Mouse (Mus musculus): ENCODE data around the gene Npas1. TPM values are rescaled to one million over a fixed set of nuclear protein-coding genes. Genes with fewer than 3 reads are reported as not detected.

Gene Npas1
- polyA plus RNA-seq, 1 experiment from 2014 or later: 0.98 TPM

DNA sequence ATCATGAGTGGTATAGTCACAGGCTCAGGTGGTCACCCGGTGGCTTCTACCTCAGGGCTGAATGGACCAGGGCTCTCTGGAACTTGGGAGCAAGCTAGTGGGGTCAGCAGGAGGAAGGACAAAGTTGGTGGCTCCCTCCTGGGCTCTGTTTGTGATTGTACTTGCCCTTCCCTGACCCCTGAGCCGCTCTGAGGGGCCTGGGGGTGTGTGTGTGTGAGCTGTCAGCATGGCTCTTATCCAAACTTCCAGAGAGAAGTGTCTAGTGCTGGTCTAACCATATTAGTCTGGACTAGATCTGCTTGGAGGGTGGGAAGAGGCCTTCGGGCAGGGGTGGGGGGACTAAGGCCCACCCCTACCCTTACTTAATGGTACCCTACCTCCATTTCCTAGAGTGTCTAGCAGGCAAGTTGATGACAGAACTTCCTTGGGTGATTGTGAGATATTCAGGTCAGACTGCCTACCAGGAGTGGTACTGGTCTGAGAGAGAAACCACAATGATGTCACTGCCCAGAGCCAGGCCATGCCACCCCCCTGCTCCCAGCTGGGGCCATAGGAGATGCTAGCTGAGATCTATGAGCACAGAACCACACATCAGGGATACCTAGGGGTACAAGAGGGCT is 44.1 kb downstream of the Npas1 start:
- no peak for DNase-seq (ENCODE audit: low spot score)
- 77% methylated on average over 3 of the region's 3 CpGs for WGBS
- H3K27ac ChIP-seq (replicated peaks): no peak overlapping the region
- no peaks in the 10 kb centered on the region for H3K27me3 ChIP-seq (replicated peaks; ENCODE audit: low read depth, poor library complexity, severe bottlenecking)
- H3K4me3 ChIP-seq: no peak overlapping the region
- no peaks in the 10 kb centered on the region for H3K9me3 ChIP-seq
- no peaks in the 10 kb centered on the region for H3K4me1 ChIP-seq
- peaks cover 89% of the 10 kb centered on the region for H3K36me3 ChIP-seq (replicated peaks)

DNA sequence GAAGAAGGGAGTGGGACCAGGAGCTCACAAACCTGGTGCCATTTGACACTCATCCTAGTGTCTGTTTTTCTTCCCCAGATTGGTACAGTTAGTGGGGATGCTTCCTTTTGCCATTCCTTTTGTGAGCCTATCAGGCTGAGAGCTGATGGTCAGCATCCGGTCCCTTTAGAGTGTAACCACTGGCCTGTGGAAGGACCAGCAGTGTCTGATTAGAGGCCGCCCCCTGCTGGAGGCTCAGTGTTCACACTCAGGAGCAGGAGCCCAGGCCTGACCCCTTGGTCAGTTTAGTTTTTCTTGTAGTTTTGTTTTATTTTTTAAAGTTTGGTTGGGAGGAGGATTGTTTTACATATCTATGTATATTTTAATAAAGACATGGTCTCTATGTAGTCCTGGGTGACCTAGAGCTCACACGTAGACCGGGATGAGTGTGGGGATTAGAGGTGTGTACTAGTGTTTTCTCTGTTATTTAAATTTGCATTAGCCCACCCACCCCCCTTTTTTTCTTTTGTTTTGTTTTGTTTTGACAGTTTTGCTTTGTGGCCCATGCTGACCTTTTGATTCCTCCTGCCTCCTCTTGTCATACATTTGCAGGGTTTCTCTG is 51.3 kb downstream of the Npas1 start:
- Histone ChIP-seq H3K27me3 (replicated peaks; ENCODE audit: low read depth, poor library complexity, severe bottlenecking) (no peaks in the 10 kb centered on the region), H3K4me1 (no peaks in the 10 kb centered on the region), H3K9me3 (no peaks in the 10 kb centered on the region), H3K27ac (replicated peaks) (no peak overlapping the region), H3K36me3 (replicated peaks) (peaks cover 100% of the 10 kb centered on the region), H3K4me3 (no peak overlapping the region)
- 61% methylated on average over 4 of the region's 4 CpGs for WGBS
- DNase-seq (ENCODE audit: low spot score): peak; percentile 77

DNA sequence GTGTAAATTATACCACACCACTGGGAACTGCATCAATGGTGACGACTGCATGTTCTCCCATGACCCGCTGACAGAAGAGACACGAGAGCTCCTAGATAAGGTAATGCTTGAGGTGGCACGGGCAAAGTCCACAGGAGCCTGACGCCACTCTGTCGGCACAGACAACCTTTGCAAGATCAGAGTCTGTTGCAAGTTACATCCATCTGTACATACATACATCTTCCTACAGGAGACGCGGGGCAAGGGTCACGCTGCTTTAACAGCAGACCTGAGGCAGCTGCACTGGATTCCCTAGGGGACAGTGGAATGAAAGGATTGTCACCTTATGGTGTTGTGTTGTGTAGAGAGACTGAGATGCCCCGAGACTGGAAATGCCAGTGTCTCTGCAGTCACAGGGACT is 51.8 kb downstream of the Npas1 start:
- H3K36me3 ChIP-seq (replicated peaks): peaks cover 100% of the 10 kb centered on the region
- no peak for DNase-seq (ENCODE audit: low spot score)
- H3K27me3 ChIP-seq (replicated peaks; ENCODE audit: low read depth, poor library complexity, severe bottlenecking): no peaks in the 10 kb centered on the region
- no peak overlapping the region for H3K4me3 ChIP-seq
- no peak overlapping the region for H3K27ac ChIP-seq (replicated peaks)
- H3K9me3 ChIP-seq: no peaks in the 10 kb centered on the region
- WGBS: 90% methylated on average over 10 of the region's 10 CpGs
- no peaks in the 10 kb centered on the region for H3K4me1 ChIP-seq

DNA sequence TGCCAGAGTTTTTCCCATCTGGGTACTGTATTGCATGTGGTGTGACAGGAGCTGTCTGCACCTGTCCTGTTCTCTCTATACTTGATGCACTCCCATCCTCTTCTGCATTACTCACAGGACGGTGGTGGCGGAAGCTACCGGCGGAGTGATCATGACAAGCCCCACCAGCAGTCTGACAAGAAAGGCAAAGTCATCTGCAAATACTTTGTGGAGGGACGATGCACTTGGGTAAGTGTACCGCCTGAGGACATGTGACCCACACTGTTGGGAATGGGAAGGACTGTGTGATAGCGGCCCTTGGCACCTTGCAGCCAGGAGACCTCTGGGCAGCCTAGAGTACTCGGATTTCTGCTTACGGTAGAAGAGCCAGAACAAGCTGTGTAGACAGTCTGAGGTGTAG is 53.8 kb downstream of the Npas1 start:
- Histone ChIP-seq H3K27me3 (replicated peaks; ENCODE audit: low read depth, poor library complexity, severe bottlenecking) (no peaks in the 10 kb centered on the region), H3K4me3 (no peak overlapping the region), H3K27ac (replicated peaks) (no peak overlapping the region), H3K4me1 (no peaks in the 10 kb centered on the region), H3K36me3 (replicated peaks) (peaks cover 100% of the 10 kb centered on the region), H3K9me3 (no peaks in the 10 kb centered on the region)
- WGBS: 90% methylated on average over 9 of the region's 9 CpGs
- DNase-seq (ENCODE audit: low spot score): no peak

DNA sequence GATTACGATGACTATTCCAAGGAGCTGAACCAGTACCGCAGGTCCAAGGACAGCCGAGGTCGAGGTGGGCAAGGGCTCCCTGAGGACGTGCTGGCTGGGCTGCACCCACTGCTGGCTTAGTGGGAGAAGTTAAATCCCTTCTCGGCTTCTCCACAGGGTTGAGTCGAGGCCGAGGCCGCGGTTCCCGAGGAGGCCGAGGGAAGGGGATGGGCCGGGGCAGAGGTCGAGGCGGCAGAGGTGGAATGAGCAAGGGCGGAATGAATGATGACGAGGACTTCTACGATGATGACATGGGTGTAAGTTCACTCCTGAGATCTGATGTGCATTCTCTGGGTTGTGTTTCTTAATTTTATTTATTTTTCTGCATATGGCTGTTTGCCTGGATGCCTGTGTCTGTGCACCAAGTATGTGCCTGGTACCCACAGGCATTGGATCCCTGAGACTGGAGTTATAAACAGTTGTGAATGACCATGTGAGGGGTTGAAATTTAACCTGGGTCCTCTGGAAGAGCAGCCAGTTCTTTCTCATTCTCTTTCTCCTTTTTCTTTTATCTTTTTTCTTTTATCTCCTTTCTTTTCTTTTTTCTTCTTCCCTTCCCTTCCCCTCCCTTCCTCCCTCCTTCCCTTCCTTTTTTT is 55.2 kb downstream of the Npas1 start:
- Histone ChIP-seq H3K36me3 (replicated peaks) (peaks cover 100% of the 10 kb centered on the region), H3K27me3 (replicated peaks; ENCODE audit: low read depth, poor library complexity, severe bottlenecking) (no peaks in the 10 kb centered on the region; the same call in 1 of the 2 replicates), H3K4me1 (no peaks in the 10 kb centered on the region), H3K4me3 (no peak overlapping the region), H3K27ac (replicated peaks) (no peak overlapping the region), H3K9me3 (no peaks in the 10 kb centered on the region)
- 88% methylated on average over 18 of the region's 18 CpGs for WGBS
- no peak for DNase-seq (ENCODE audit: low spot score)

DNA sequence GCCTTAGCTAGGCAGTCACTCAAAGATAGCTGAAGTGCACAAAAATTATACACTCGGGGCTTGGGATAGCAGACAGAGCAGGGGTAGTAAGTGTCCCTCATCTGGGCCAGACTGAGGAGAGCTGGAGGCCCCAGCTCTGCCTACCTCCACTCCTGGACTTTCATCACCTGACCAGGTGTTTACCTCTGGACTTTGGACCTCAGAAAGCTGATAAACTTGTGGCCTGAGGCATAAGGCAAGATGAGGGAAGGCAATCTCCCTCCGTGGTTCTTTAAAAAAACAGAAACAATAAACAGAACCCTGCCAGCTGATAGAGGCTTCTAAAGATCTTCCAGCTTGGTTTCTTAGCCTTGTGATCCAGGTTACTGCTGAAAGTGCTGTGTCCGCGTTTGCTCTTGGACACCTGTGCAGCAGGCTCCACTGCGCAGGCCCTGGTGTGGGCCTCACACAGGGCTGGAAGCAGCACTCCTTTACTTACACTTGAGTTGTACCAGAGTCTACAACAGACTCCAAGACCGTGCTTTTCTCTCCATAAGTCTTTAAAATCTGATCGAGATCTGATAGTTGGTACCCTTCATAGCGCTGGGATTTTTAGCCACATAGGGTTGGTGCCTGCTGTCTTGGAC is 56.9 kb downstream of the Npas1 start:
- H3K9me3 ChIP-seq: no peaks in the 10 kb centered on the region
- H3K27me3 ChIP-seq (replicated peaks; ENCODE audit: low read depth, poor library complexity, severe bottlenecking): no peaks in the 10 kb centered on the region; the same call in 1 of the 2 replicates
- H3K4me3 ChIP-seq: no peak overlapping the region
- WGBS: 93% methylated on average over 8 of the region's 8 CpGs
- DNase-seq (ENCODE audit: low spot score): no peak
- H3K36me3 ChIP-seq (replicated peaks): peaks cover 100% of the 10 kb centered on the region
- no peak overlapping the region for H3K27ac ChIP-seq (replicated peaks)
- no peaks in the 10 kb centered on the region for H3K4me1 ChIP-seq

DNA sequence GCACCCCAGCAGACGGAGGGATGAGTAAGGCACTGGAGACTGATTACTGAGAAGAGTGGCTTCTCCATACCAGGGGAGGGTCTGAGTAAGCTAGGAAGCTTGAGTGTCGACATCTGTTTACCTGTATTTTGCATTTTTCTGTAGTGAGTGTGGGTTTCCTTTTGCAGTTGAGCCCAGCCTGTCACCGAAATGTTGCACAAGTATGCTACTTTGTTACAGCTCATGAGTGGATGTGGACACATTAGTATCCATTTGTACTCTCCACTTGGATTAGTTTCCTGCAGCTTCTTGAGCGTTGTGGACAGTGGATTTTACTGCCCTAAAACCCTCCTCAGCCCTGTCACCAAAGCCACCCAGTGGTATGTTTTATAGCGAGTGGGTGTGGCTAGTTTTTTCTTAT is 58.8 kb downstream of the Npas1 start:
- no peak overlapping the region for H3K27ac ChIP-seq (replicated peaks)
- WGBS: 93% methylated on average over 5 of the region's 5 CpGs
- H3K9me3 ChIP-seq: no peaks in the 10 kb centered on the region
- no peak for DNase-seq (ENCODE audit: low spot score)
- H3K4me1 ChIP-seq: 0 out of 2 replicates have a peak, but pooled peaks cover 7% of the 10 kb centered on the region
- H3K4me3 ChIP-seq: no peak overlapping the region
- no peaks in the 10 kb centered on the region; the same call in 1 of the 2 replicates for H3K27me3 ChIP-seq (replicated peaks; ENCODE audit: low read depth, poor library complexity, severe bottlenecking)
- peaks cover 98% of the 10 kb centered on the region for H3K36me3 ChIP-seq (replicated peaks)

DNA sequence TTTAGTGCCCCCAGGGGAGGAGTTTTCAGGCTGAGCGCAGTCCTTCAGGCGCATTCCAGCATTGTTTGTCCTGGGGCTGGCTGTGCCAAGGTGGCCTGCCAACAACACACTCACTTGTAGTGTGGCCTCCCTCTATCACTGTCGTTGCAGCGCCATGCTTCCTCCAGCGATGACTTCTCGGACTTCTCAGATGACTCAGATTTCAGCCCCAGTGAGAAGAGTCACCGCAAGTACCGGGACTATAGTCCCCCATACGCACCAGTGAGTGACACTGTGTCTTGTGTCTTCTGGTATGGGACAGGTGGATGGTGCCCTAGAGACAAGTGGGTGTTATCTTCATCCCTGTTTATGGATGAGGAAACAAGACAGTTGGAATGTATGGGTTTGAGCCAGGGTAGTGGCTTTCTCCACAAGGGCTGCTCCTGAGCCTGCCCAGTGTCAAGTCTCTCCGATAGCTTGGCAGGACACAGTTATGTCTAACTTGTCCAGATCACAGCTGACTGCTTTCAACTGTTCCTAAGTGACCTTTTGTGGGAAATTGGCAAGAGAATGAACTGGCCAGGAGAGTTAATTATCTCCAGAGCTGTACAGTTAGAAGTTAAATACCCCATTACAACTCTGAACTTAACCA is 60.3 kb downstream of the Npas1 start:
- no peak overlapping the region for H3K27ac ChIP-seq (replicated peaks)
- H3K4me1 ChIP-seq: peaks cover 18% of the 10 kb centered on the region; the same call in 1 of the 2 replicates
- 93% methylated on average over 10 of the region's 10 CpGs for WGBS
- peaks cover 91% of the 10 kb centered on the region for H3K36me3 ChIP-seq (replicated peaks)
- DNase-seq (ENCODE audit: low spot score): no peak
- no peaks in the 10 kb centered on the region for H3K9me3 ChIP-seq
- H3K4me3 ChIP-seq: no peak overlapping the region
- no peaks in the 10 kb centered on the region; the same call in 1 of the 2 replicates for H3K27me3 ChIP-seq (replicated peaks; ENCODE audit: low read depth, poor library complexity, severe bottlenecking)

DNA sequence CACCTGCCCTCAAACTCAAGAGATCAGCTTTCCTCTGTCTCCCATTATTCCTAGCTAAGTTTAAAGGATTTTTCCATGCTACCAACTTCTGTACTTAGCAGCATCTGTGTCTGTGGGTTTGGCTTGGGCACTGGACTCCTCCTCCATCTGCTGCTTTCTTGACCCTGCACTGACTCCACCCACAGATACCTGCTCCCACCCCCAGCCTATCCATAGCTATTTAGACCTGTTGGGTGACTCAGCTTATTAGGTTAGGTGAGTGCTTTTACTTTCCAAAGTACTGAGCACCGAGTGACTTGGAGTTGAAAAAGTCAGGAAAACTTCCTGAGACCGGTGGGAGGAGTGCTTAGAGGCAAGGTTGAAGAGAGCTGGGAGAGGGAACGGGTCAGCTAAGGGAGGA is 62.1 kb downstream of the Npas1 start:
- H3K9me3 ChIP-seq: no peaks in the 10 kb centered on the region
- H3K36me3 ChIP-seq (replicated peaks): peaks cover 91% of the 10 kb centered on the region
- WGBS: 80% methylated on average over 3 of the region's 3 CpGs
- no peak overlapping the region for H3K27ac ChIP-seq (replicated peaks)
- H3K4me3 ChIP-seq: no peak overlapping the region
- DNase-seq (ENCODE audit: low spot score): no peak
- peaks cover 32% of the 10 kb centered on the region; the same call in 1 of the 2 replicates for H3K4me1 ChIP-seq
- no peaks in the 10 kb centered on the region; the same call in 1 of the 2 replicates for H3K27me3 ChIP-seq (replicated peaks; ENCODE audit: low read depth, poor library complexity, severe bottlenecking)

DNA sequence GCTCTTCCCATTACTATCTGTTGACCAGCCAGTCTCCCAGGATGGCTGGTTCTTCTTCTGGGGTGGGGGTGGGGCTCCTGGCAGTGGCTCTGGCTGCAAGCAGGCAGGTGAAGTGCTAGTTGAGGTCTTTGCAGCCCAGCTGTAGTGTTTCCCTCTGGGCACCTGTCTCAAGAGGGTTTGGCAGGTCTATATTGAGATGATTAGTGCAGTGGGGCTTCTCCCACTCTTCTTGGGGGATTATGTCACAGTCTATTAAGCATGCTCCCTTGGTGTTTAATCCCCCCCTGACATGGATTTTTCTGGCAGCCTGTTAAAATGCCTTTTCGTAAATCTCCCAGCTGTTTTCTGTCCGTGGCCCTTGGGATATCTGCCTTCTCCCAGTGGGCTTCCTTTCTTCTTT is 64.6 kb downstream of the Npas1 start:
- Histone ChIP-seq H3K27ac (replicated peaks) (no peak overlapping the region), H3K4me3 (no peak overlapping the region), H3K36me3 (replicated peaks) (peaks cover 88% of the 10 kb centered on the region), H3K27me3 (replicated peaks; ENCODE audit: low read depth, poor library complexity, severe bottlenecking) (no peaks in the 10 kb centered on the region; the same call in 1 of the 2 replicates), H3K9me3 (no peaks in the 10 kb centered on the region), H3K4me1 (peaks cover 32% of the 10 kb centered on the region; the same call in 1 of the 2 replicates)
- no peak for DNase-seq (ENCODE audit: low spot score)
- 77% methylated on average over 2 of the region's 2 CpGs for WGBS

DNA sequence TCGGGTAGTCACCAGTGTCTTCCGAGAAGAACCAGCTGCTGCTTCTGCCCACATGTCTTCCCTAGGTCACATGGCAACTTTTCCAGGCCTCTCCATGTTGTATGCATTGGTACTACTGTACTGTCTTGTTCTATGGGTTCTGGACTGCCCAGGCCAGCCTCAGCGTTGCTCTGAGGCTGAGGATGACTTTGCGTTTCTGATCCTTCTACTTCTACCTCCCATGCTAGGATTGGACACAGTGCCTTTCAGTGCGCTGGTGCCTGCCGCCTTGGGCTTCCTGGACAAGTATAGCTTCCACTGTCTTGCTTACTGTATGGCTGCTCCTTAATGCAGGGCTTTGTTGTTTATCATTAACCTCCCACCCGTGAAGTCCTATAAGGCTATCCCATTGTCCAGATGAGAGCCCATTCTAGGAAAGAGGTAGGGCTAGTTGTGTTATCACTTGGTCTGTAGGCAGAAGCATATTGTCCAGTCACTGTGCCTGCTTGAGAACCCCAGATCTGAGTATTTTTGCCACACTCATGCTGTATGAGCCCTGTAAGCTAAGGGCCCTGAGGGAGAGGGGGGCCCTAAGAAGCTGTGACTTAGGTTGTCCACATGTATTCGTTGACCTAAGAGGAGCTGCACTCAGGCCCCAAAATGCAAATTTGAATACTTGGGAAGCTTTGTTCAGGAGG is 65.2 kb downstream of the Npas1 start:
- H3K27me3 ChIP-seq (replicated peaks; ENCODE audit: low read depth, poor library complexity, severe bottlenecking): no peaks in the 10 kb centered on the region; the same call in 1 of the 2 replicates
- no peak for DNase-seq (ENCODE audit: low spot score)

DNA sequence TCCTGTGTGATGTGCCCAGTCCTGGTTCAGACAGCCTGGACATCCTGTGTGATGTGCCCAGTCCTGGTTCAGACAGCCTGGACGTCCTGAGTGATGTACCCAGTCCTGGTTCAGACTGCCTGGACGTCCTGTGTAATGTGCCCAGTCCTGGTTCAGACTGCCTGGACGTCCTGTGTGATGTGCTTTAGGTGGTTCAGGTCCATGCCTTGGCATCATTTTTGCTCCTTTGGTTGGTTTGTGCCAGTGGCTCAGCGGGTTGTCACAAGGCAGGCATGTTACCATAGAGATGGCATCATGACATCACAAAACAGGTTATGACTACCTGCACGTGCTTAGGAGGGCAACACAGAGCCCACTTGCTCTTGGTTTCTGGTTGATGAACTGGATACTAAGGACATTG is 66.4 kb downstream of the Npas1 start:
- no peak overlapping the region for H3K4me3 ChIP-seq
- 88% methylated on average over 5 of the region's 5 CpGs for WGBS
- H3K27me3 ChIP-seq (replicated peaks; ENCODE audit: low read depth, poor library complexity, severe bottlenecking): no peaks in the 10 kb centered on the region
- no peak for DNase-seq (ENCODE audit: low spot score)
- H3K4me1 ChIP-seq: peaks cover 34% of the 10 kb centered on the region
- peaks cover 84% of the 10 kb centered on the region for H3K36me3 ChIP-seq (replicated peaks)
- no peaks in the 10 kb centered on the region for H3K9me3 ChIP-seq
- no peak overlapping the region for H3K27ac ChIP-seq (replicated peaks)

More for the DNA sequence above, 65.2 kb downstream of the Npas1 start:
- Histone ChIP-seq H3K4me3 (no peak overlapping the region), H3K36me3 (replicated peaks) (peaks cover 88% of the 10 kb centered on the region), H3K27ac (replicated peaks) (peak overlapping the region; percentile 48; the same call in 1 of the 2 replicates), H3K9me3 (no peaks in the 10 kb centered on the region), H3K4me1 (peaks cover 32% of the 10 kb centered on the region; the same call in 1 of the 2 replicates)
- WGBS: 90% methylated on average over 8 of the region's 8 CpGs

All from embryonic facial prominence, embryonic 10.5 days (tissue).